Mouse (Mus musculus): ENCODE data around the gene Srebf2. TPM values are rescaled to one million over a fixed set of nuclear protein-coding genes. Genes with fewer than 3 reads are reported as not detected.

Gene Srebf2
- polyA plus RNA-seq, 1 experiment from 2014 or later = 92.0 TPM

DNA sequence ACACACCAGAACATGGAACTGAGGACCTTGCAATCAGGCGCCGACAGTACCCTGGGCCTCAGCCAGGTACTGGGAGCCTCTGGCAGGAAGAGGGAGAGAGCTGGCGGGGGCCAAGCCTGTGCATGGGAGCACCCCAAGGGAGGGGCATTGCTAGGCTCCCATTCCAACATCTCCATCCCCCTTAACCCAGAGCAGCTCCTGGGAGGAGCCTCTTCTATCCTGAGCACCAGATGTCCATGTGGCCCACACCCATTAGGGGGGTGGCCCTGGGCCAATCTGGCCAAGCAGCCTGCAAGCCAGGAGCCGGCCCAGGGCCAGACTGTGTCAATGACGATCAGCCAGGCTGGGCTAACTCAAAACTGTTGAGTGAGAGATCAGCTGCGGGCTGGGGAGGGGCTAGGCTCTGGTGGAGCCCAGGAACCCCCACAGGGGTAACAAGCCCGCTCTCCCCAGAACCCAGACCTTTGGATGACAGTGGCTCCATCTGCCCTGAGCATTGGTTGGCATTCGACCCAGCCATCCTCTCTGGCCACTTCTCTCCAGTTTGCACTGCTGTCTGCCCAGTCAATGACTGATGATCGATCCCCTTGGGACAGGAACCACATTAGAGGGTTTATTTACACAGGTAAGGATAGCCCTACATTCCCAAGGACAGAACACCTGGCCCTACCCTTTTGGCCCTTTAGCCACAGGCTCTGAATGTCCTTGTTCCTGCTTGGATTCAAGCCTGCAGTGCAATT, 59.6 kb downstream of the Srebf2 start:
- H3K4me2 ChIP-seq (ENCODE audit: low read depth, low read length) = no peak overlapping the region
- WGBS = 36% methylated on average over 9 of the region's 9 CpGs
- H3K27ac ChIP-seq (ENCODE audit: low read length) = no peak overlapping the region
- peaks cover 11% of the 10 kb centered on the region for H3K36me3 ChIP-seq (ENCODE audit: control insufficient read depth, insufficient read depth)
- 0 out of 2 replicates have a peak overlapping the region, but pooled peaks have one; percentile 44 for H3K9ac ChIP-seq (ENCODE audit: low read length)
- H3K4me3 ChIP-seq (ENCODE audit: low read length) = no peak overlapping the region
- peaks cover 58% of the 10 kb centered on the region for H3K27me3 ChIP-seq (ENCODE audit: control insufficient read depth, insufficient read depth, low read length)
- peaks cover 20% of the 10 kb centered on the region for H3K4me1 ChIP-seq (ENCODE audit: control insufficient read depth, insufficient read depth, low read length)
- peak; percentile 82 for ATAC-seq (replicated peaks; ENCODE audit: extremely low read depth, insufficient read depth, low FRiP score)
- H3K9me3 ChIP-seq (replicated peaks; ENCODE audit: control insufficient read depth, low read length) = no peaks in the 10 kb centered on the region

- H3K27me3 ChIP-seq (ENCODE audit: control insufficient read depth, insufficient read depth, low read length) = peaks cover 63% of the 10 kb centered on the region
- H3K4me2 ChIP-seq (ENCODE audit: low read depth, low read length) = peak overlapping the region; percentile 2; the same call in 1 of the 2 replicates
- ATAC-seq (replicated peaks; ENCODE audit: extremely low read depth, insufficient read depth, low FRiP score) = no peak
These were observed 60.1 kb downstream of the Srebf2 start for GRCm38 (mm10) chr15:82207105-82207459.

GRCm38 (mm10) chr15:82207504-82208219, 60.7 kb downstream of the Srebf2 start:
- Histone ChIP-seq H3K27me3 (ENCODE audit: control insufficient read depth, insufficient read depth, low read length) (peaks cover 69% of the 10 kb centered on the region), H3K9me3 (replicated peaks; ENCODE audit: control insufficient read depth, low read length) (no peaks in the 10 kb centered on the region), H3K4me3 (ENCODE audit: low read length) (no peak overlapping the region), H3K4me1 (ENCODE audit: control insufficient read depth, insufficient read depth, low read length) (peaks cover 24% of the 10 kb centered on the region), H3K4me2 (ENCODE audit: low read depth, low read length) (peak overlapping the region; percentile 2; the same call in 1 of the 2 replicates), H3K36me3 (ENCODE audit: control insufficient read depth, insufficient read depth) (peaks cover 9% of the 10 kb centered on the region), H3K9ac (ENCODE audit: low read length) (no peak overlapping the region), H3K27ac (ENCODE audit: low read length) (no peak overlapping the region)
- ATAC-seq (replicated peaks; ENCODE audit: extremely low read depth, insufficient read depth, low FRiP score) = no peak
- 23% methylated on average over 30 of the region's 30 CpGs for WGBS

More at GRCm38 (mm10) chr15:82207105-82207459, 60.1 kb downstream of the Srebf2 start:
- Histone ChIP-seq H3K9me3 (replicated peaks; ENCODE audit: control insufficient read depth, low read length) (no peaks in the 10 kb centered on the region), H3K27ac (ENCODE audit: low read length) (no peak overlapping the region), H3K4me3 (ENCODE audit: low read length) (0 out of 2 replicates have a peak overlapping the region, but pooled peaks have one; percentile 7), H3K9ac (ENCODE audit: low read length) (0 out of 2 replicates have a peak overlapping the region, but pooled peaks have one; percentile 44), H3K36me3 (ENCODE audit: control insufficient read depth, insufficient read depth) (peaks cover 9% of the 10 kb centered on the region), H3K4me1 (ENCODE audit: control insufficient read depth, insufficient read depth, low read length) (peaks cover 24% of the 10 kb centered on the region)
- WGBS = 17% methylated on average over 34 of the region's 34 CpGs

DNA sequence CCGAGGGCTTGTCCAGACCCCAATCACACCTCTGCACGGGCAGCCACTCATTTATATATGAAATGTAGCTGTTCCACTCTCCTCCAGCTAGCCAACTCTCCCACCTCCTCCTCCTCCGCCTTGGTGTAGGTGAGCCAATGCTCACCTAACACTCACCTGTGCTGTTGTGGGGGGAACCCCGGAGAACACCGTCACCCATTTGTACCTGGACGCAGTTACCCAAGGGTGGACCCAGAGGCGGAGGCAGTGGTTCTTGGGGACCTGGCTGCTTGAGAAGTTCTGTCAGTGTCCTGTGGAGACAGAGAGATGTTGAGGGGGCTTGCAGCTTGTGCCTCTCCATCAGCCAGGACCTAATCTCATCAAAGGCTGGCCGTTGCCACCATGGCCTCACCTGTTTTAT, 61.3 kb downstream of the Srebf2 start:
- peaks cover 75% of the 10 kb centered on the region for H3K27me3 ChIP-seq (ENCODE audit: control insufficient read depth, insufficient read depth, low read length)
- ATAC-seq (replicated peaks; ENCODE audit: extremely low read depth, insufficient read depth, low FRiP score) = no peak

GRCm38 (mm10) chr15:82209295-82210050, 62.5 kb downstream of the Srebf2 start:
- WGBS = 80% methylated on average over 13 of the region's 13 CpGs
- ATAC-seq (replicated peaks; ENCODE audit: extremely low read depth, insufficient read depth, low FRiP score) = no peak
- Histone ChIP-seq H3K36me3 (ENCODE audit: control insufficient read depth, insufficient read depth) (no peaks in the 10 kb centered on the region), H3K9ac (ENCODE audit: low read length) (no peak overlapping the region), H3K4me2 (ENCODE audit: low read depth, low read length) (no peak overlapping the region), H3K9me3 (replicated peaks; ENCODE audit: control insufficient read depth, low read length) (no peaks in the 10 kb centered on the region), H3K4me3 (ENCODE audit: low read length) (no peak overlapping the region), H3K27me3 (ENCODE audit: control insufficient read depth, insufficient read depth, low read length) (peaks cover 82% of the 10 kb centered on the region), H3K27ac (ENCODE audit: low read length) (no peak overlapping the region), H3K4me1 (ENCODE audit: control insufficient read depth, insufficient read depth, low read length) (peaks cover 24% of the 10 kb centered on the region)

More for the DNA sequence above, 61.3 kb downstream of the Srebf2 start:
- Histone ChIP-seq H3K27ac (ENCODE audit: low read length) (no peak overlapping the region), H3K4me3 (ENCODE audit: low read length) (no peak overlapping the region), H3K4me2 (ENCODE audit: low read depth, low read length) (no peak overlapping the region), H3K4me1 (ENCODE audit: control insufficient read depth, insufficient read depth, low read length) (peaks cover 24% of the 10 kb centered on the region), H3K36me3 (ENCODE audit: control insufficient read depth, insufficient read depth) (peaks cover 7% of the 10 kb centered on the region), H3K9me3 (replicated peaks; ENCODE audit: control insufficient read depth, low read length) (no peaks in the 10 kb centered on the region), H3K9ac (ENCODE audit: low read length) (no peak overlapping the region)
- 78% methylated on average over 8 of the region's 8 CpGs for WGBS

- 56% methylated on average over 1 of the region's 1 CpGs for whole genome bisulfite sequencing
- Histone ChIP-seq H3K4me2 (ENCODE audit: low read depth, low read length) (no peak overlapping the region), H3K4me1 (ENCODE audit: control insufficient read depth, insufficient read depth, low read length) (peaks cover 24% of the 10 kb centered on the region), H3K36me3 (ENCODE audit: control insufficient read depth, insufficient read depth) (no peaks in the 10 kb centered on the region), H3K9me3 (replicated peaks; ENCODE audit: control insufficient read depth, low read length) (no peaks in the 10 kb centered on the region), H3K27ac (ENCODE audit: low read length) (no peak overlapping the region), H3K9ac (ENCODE audit: low read length) (no peak overlapping the region), H3K4me3 (ENCODE audit: low read length) (no peak overlapping the region), H3K27me3 (ENCODE audit: control insufficient read depth, insufficient read depth, low read length) (peaks cover 91% of the 10 kb centered on the region)
- no peak for ATAC-seq (replicated peaks; ENCODE audit: extremely low read depth, insufficient read depth, low FRiP score)
These were observed 63.8 kb downstream of the Srebf2 start for GRCm38 (mm10) chr15:82210801-82211200.

DNA sequence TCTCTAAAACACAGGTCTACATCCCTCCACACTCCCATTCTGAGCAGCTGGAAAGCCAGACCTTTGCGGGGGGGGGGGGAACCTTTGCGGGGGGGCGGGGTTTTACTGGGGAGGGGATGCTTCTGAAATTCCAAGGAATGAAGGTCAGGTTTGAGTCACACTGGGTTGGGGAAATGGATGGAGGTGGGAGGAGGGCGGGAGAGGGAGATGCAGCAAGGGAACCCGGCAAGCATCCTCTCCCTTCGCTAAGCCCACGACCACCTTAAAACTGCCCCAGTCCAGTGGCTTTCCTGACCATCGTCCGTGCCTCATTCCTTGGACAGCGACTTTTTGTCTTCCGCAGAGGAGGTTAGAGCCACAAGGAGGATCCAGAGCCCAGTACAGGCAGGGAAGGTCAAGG, 64.3 kb downstream of the Srebf2 start:
- Histone ChIP-seq H3K9me3 (replicated peaks; ENCODE audit: control insufficient read depth, low read length) (no peaks in the 10 kb centered on the region), H3K27ac (ENCODE audit: low read length) (no peak overlapping the region), H3K9ac (ENCODE audit: low read length) (no peak overlapping the region), H3K4me2 (ENCODE audit: low read depth, low read length) (peak overlapping the region; percentile 65), H3K4me1 (ENCODE audit: control insufficient read depth, insufficient read depth, low read length) (peaks cover 24% of the 10 kb centered on the region), H3K27me3 (ENCODE audit: control insufficient read depth, insufficient read depth, low read length) (peaks cover 93% of the 10 kb centered on the region), H3K36me3 (ENCODE audit: control insufficient read depth, insufficient read depth) (no peaks in the 10 kb centered on the region), H3K4me3 (ENCODE audit: low read length) (peak overlapping the region; percentile 47)
- WGBS = 3% methylated on average over 11 of the region's 11 CpGs
- no peak for ATAC-seq (replicated peaks; ENCODE audit: extremely low read depth, insufficient read depth, low FRiP score)

- Histone ChIP-seq H3K4me1 (ENCODE audit: control insufficient read depth, insufficient read depth, low read length) (peaks cover 20% of the 10 kb centered on the region), H3K36me3 (ENCODE audit: control insufficient read depth, insufficient read depth) (no peaks in the 10 kb centered on the region), H3K9ac (ENCODE audit: low read length) (peak overlapping the region; percentile 4), H3K9me3 (replicated peaks; ENCODE audit: control insufficient read depth, low read length) (no peaks in the 10 kb centered on the region), H3K27ac (ENCODE audit: low read length) (no peak overlapping the region), H3K4me3 (ENCODE audit: low read length) (peak overlapping the region; percentile 47), H3K27me3 (ENCODE audit: control insufficient read depth, insufficient read depth, low read length) (peaks cover 92% of the 10 kb centered on the region), H3K4me2 (ENCODE audit: low read depth, low read length) (peak overlapping the region; percentile 65)
- under 1% methylated on average over 103 of the region's 112 CpGs for WGBS
- peak; percentile 57; the same call in 1 of the 2 replicates for ATAC-seq (replicated peaks; ENCODE audit: extremely low read depth, insufficient read depth, low FRiP score)
These were observed 65.2 kb downstream of the Srebf2 start for GRCm38 (mm10) chr15:82211911-82212751.
